Mouse (Mus musculus): Measurements from ENCODE around the gene Dennd5b.
"Not testable (repeated sequence)": the region's sequence is repeated elsewhere in the genome, so short reads cannot be mapped to it uniquely, and the experiment has no call there.

Gene Dennd5b

DNA sequence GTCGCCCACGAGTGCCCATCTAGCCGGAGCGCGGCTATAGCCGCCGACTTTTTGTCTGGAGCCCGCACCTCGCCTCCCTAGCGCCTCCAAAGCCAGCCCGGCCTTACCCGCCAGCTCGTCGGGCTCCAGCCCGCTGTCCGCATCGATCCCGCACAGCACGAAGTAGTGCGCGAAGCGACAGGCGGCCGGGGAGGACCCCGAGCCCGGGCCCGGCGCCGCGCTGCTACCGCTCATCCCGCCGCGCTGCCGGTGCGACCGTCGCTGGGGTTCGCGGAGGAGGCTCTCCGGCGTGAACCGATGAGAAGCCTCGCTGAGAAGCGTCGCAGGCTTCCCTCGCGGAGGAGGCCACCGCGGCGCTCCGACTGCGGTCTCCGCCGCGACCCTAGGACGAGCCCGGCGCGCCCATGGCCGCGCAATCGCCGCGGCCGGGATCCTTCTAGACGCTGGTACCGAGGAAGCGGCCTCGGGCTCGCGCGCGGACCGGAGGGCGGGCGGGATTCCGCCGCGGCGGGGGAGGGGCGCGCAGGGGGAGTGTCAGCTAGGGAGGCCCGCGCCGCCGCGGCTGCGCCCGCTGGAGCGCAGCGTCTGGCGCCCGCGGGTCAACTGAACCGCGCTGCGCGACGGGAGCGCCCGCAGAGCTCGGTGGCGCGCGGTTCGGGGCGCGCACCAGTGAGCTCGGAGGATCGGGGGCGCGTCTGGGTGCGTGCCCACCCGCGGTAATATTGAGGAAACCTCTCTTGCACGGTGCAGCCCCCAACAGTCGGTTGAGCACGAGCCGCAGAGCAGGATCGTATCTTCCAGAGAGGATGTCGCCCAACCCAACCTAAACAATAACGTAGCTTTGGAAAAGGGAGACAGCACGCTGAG, at the start of gene Dennd5b:
Gene Dennd5b (minus strand): TSS at position 605 of the 867 bp plus-strand sequence.
- DNase-seq (ENCODE audit: low spot score in 2 of 2), result peak; percentile 65 to 68

DNA sequence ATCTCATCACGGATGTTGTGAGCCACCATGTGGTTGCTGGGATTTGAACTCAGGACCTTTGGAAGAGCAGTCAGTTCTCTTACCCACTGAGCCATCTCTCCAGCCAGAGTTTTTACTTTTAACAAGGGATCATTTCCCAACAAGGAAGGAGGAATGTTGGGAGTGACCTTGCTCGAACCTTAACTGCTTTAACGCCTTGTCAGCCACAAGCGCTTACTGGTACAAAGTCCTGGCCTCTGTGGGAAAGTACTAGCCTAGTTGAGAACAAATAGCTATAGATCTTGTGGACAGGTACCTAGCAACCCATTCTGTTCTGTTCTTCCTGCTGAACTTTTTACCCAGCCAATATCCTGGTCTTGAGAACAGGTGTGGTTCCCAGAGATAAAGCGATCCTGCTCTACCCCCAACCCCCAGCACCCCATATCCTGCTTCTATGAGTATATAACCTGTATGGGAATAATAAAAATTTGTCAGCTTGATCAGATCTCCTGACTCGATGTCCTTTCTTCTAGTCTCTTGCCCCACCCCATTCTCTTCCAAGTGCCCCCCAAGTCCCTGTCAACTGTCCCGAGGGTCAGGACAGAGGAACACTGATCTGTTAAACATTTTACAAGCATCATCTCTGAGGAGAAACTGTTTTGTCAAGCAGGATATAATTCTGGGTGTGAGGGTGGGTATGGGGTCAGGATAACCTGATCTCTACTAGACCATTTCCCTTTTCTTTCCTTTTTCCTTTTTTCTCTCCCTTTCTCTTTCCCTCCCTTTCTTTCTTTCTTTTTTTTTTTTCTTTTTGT, 47.2 kb upstream of the Dennd5b start:
- no peak for DNase-seq (ENCODE audit: low spot score in 2 of 2)

DNA sequence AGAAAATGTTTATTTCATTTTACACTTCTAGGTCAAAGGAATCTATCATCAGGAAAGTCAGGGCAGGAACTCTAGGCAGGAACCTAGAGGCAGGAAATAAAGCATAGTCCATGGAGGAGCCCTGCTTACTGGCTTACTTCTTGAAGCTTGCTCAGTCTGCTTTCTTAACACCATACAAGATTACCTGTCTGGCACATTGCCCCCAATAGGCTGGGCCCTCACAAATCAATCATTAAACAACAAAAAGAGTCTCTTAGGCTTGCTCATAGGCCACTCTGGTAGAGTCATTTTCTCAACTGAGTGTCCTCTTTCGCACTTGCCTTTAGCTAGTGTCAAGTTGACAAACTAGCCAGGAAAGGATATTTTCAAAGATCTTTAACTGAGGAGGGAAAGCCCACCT, 43.7 kb upstream of the Dennd5b start:
- no peak for DNase-seq (ENCODE audit: low spot score in 2 of 2)

DNA sequence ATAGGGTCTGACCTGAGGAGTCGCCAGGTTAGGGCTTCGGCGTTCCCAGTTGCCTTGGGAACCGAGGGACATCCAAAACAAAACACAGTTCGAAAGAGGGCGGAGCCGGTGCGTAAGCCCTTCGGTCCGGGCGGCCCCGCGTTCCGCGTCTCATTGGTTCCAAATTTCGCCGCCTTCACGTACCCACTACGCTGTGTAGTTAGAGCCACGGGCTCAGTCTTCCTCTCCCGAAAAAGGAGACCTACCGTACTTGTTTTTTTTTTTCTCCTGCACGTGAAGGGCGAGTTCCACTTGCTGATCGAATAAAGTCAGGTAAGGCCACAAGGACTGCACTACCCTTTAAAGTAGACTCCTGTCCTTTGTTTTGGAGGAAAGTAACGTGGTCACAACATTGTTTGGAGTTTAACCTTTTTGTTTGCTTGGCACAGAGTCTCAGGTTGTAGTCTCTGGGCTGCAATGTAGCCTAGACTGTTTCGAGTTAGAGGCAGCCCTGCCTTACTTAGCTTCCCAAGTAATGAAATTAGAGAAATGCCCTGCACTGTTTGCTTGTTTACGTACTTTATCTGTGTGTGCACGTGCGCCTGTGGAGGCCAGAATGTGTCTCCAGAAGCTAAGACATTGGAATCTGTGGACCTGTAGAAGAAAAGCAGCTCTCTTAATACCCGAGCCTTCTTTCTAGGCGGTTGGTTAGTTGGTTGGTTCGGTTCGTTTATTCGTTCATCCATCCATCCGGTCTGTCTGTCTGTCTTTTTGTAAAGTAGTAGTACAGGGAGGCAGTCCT, 40.1 kb upstream of the Dennd5b start:
- DNase-seq (ENCODE audit: low spot score in 2 of 2), result peak; percentile 79 to 86

- no peak for DNase-seq (ENCODE audit: low spot score in 2 of 2)
Observed at GRCm38 (mm10) chr6:149139471-149139870, 38.0 kb upstream of the Dennd5b start, which contains the start of gene Etfbkmt. Gene Etfbkmt, plus strand, starts transcription at chr6:149139849.

DNA sequence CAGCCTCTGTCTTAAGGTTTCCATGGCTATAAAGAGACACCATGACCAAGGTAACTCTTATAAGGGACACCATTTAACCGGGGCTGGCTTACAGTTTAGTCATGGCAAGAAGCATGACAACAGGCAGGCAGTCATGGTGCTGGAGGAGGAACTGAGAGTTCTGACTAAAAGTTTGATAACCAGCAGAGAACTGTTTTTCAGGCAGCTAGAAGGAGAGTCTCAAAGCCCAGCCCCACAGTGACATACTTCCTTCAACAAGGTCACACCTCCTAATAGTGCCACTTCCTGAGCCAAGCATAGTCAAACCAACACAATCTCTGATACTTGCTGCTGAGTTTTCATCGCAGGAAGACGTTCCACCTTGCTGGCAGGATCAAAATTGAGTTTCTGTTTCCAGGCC, 37.5 kb upstream of the Dennd5b start:
- DNase-seq (ENCODE audit: low spot score in 2 of 2), result peak; percentile 27 to 31

- DNase-seq (ENCODE audit: low spot score in 2 of 2), result no peak
Observed at GRCm38 (mm10) chr6:149137936-149138335, 36.5 kb upstream of the Dennd5b start.

DNA sequence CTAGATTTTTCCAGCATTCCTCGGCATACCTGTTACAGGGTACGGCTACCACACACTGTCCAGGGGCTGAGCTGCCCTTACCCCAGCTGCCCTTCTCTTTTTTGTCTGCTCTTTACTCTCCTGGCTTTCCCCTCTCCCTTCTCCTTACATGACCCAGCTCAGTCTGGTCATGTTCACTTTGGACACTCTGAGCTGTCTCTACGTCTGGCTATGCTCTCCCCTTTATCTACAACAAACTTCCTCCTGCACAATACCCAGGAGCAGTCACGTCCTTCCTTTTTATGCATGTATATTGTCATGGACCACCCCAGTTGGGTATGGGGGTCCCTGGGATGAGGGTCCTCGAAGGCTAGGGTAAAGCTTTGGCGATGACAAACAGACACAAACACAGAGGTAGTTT, 34.2 kb upstream of the Dennd5b start:
- no peak for DNase-seq (ENCODE audit: low spot score in 2 of 2)

DNA sequence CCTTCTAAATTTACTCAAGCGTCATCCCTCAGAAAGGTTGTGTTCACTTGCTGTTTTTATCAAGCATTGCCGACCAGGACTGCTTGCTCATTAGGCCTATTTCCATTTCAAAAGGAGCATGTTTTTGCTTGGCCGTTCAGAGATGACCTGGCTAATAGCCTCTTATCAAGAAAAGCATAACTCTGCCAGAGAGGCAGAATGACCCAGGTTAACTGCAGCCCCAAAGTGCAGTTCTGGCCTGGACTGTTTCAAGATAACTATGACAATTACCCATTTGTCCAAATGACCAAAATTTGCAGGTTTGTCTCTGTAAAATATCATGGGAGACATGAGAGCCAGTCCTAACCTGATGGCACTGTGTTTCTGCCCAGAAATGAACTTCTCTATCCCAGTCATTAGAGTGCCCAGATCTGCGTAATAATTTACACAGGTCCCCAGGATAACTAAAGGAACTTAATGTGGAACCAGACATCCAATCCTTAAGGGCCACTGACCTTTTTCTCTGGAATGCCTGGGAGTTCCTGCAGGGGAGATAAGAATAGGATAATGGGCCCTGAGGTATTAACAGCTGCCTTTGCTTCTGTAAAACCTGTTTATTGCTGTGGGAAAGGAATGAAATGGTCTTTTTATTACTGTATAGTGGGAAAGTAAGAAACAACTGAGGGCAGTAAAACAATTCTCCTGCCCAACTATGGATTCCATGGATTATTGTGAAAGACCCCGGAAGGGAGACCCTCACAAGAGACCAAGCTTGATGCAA, 33.1 kb upstream of the Dennd5b start:
- no peak for DNase-seq (ENCODE audit: low spot score in 2 of 2)

- peak; percentile 41 to 57 for DNase-seq (ENCODE audit: low spot score in 2 of 2)
Observed at GRCm38 (mm10) chr6:149132311-149133077, 31.0 kb upstream of the Dennd5b start.

GRCm38 (mm10) chr6:149131111-149131510, 29.6 kb upstream of the Dennd5b start:
- no peak for DNase-seq (ENCODE audit: low spot score in 2 of 2)

- DNase-seq (ENCODE audit: low spot score in 2 of 2), result not testable (repeated sequence)
Observed at GRCm38 (mm10) chr6:149129870-149130269, 28.4 kb upstream of the Dennd5b start, which contains the start of gene Gm10203. Gene Gm10203, plus strand, starts transcription at chr6:149130170.

GRCm38 (mm10) chr6:149126675-149127074, 25.2 kb upstream of the Dennd5b start:
- DNase-seq (ENCODE audit: low spot score in 2 of 2), result peak; percentile 40 to 59

DNA sequence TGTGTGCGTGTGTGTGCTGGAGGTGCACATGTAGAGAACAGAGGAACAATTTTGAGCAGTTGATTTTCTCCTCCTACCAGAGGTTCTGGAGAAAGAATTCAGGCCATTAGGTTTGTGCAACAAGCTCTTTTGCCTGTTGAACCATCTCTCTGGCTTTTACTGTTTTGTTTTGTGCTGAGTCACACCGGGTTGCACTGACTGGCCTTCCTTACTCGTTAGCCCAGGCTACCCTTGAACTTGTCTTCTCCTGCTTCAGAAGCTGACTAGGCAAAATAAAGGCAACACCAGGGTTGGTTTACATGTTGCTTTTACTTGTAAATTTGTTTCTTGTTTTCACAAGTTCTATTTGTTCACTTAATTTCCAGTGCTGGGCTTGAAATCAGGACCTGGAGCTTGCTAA, 21.6 kb upstream of the Dennd5b start:
- no peak for DNase-seq (ENCODE audit: low spot score in 2 of 2)

DNA sequence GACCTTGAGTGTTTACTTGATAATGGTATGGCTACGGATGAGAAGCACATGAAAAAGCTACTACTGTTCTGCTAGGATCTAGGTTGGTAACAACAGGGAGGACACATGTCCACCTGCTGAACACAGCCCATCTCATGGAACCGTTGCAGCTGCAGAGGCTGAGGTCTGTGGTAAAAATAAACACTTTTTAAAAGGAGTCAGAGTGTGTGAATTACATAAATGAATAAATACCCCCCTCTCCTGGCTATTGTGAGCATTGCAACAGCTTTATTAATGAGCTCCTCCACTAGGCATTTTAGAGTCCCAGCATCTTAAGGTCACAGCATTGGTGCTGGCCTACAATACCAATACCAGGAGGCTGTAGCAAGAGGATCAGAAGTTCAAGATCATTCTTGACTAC, 18.4 kb upstream of the Dennd5b start:
- peak; percentile 43 to 75 for DNase-seq (ENCODE audit: low spot score in 2 of 2)

DNA sequence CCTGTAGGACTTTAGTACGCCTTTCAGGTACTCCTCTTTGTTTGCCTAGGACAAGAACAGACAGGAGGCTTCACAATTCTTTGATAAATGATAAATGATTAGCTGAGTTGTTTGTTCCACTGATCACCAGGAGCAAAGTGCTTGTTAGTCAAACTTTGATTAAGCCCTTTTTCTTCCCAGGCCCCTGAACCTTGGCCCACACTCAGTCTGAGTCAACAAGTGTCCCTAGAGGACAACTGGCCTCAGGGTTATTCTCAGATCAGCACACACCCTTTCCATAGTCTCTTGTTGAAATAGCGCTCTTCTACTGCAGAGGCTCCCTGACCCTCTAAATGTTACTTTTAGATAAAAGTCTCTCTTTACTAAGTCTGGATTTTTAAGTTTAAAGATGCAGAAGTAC, 17.5 kb upstream of the Dennd5b start:
- DNase-seq (ENCODE audit: low spot score in 2 of 2), result no peak

GRCm38 (mm10) chr6:149116992-149117391, 15.5 kb upstream of the Dennd5b start:
- DNase-seq (ENCODE audit: low spot score in 2 of 2), result no peak

DNA sequence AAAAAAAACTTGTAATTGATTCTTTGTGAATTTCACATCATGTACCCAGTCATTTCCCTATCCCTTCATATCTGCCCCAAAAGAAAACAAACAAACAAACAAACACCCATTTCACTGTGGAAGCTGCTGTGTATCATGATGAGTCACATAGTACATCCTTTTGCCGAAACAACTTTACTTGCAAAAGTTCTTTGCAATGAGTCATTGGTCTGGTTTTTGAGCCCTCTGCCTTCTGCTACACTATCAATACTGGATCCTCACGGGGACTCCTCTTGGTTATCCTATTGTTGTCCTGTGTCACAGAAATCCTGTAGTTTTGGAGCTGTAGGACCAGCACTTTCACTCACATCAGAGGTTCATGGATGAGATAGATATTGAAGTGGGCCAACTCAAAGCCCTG, 7.4 kb upstream of the Dennd5b start:
- DNase-seq (ENCODE audit: low spot score in 2 of 2), result no peak

GRCm38 (mm10) chr6:149107615-149108014, 6.1 kb upstream of the Dennd5b start:
- no peak for DNase-seq (ENCODE audit: low spot score in 2 of 2)

DNA sequence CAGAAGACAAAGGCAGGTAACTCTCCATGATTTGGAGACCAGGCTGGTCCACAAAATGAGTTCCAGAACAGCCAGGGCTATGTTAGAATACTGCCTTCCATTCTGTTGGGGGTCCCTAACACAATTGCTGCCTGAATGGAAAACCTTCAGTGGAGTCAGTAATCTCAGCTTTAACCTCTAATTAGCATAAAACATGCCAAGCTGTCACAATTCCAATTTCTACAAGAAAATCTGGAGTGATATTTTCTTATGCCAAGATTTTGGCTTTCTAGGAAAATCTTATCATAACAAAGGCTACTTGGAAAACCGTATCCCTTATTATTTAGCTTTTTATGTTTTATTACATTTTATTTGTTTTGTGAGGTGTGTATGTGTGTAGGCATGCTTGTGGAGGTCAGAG, 2.0 kb upstream of the Dennd5b start:
- DNase-seq (ENCODE audit: low spot score in 2 of 2), result no peak

GRCm38 (mm10) chr6:149101943-149102243, 413 bp upstream of the Dennd5b start:
- no peak for DNase-seq (ENCODE audit: low spot score in 2 of 2)

Data from spleen, postnatal 36 days (tissue).